Mouse (Mus musculus): Measurements from ENCODE around the gene Mical1.

DNA sequence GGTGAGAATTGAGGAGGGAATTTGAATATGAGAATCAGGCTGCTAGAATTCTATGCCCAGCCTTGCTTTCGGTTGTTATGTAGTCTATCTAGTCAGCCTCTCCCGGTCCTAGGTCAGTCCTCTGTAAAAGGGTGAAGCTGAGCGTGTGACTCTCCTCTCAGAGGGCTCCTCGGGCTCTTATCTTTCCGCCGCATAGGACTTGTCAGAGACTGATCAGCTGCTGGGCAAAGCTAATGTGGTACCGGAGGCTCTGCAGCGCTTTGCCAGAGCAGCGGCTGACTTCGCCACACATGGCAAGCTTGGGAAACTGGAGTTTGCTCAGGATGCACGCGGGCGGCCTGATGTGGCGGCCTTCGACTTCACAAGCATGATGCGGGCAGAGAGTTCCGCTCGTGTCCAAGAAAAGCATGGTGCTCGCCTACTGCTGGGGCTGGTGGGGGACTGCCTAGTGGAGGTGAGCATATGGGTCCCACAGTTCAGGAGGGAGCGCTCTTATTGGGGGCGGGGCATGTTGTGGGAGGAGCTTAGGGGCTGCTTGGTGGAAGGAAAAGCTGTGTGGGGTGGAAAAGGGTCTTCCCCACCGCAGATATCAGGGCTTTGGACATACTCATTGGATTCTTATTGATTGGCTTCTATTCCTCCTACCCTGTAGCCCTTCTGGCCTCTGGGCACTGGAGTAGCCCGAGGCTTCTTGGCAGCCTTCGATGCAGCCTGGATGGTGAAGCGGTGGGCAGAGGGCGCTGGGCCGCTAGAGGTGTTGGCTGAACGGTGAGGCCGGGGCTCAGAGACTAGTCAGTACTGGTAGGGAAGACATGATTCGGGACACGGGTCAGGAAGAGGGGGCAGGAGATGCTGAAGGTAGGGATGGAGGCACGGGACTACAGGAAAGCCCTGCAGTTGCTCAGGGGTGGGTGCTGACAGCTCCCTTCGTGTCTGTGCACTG is 5.1 kb downstream of the Mical1 start:
- TF ChIP-seq TBP (IDR thresholded peaks at IDR 0.05; ENCODE audit: low read depth, low read length) (no peak), USF2 (IDR thresholded peaks at IDR 0.05; ENCODE audit: borderline replicate concordance in 1 of 2, insufficient read depth in 1 of 2, low read depth in 1 of 2, low read length in 2 of 2) (no peak), ZKSCAN1 (IDR thresholded peaks at IDR 0.05; ENCODE audit: low read depth, low read length) (no peak), USF1 (IDR thresholded peaks at IDR 0.05; ENCODE audit: low read depth, low read length) (no peak), MAFK (IDR thresholded peaks at IDR 0.05; ENCODE audit: borderline replicate concordance, low read depth, low read length) (no peak), BHLHE40 (IDR thresholded peaks at IDR 0.05; ENCODE audit: borderline replicate concordance, low read depth, low read length) (no peak), POLR2A (IDR thresholded peaks at IDR 0.05; ENCODE audit: control insufficient read depth in 1 of 2, insufficient read depth in 1 of 2, low read depth in 1 of 2, low read length in 2 of 2, poor library complexity in 1 of 2) (no peak)
